Mouse (Mus musculus): ENCODE results near the gene Sema7a. TPM values are rescaled to one million over a fixed set of nuclear protein-coding genes. Genes with fewer than 3 reads are reported as not detected.
A peak's percentile ranks its signal among the peaks of the same experiment; 100 is the strongest.

The Sema7a gene
- polyA plus RNA-seq, 1 experiment from 2014 or later: 1.6 TPM

DNA sequence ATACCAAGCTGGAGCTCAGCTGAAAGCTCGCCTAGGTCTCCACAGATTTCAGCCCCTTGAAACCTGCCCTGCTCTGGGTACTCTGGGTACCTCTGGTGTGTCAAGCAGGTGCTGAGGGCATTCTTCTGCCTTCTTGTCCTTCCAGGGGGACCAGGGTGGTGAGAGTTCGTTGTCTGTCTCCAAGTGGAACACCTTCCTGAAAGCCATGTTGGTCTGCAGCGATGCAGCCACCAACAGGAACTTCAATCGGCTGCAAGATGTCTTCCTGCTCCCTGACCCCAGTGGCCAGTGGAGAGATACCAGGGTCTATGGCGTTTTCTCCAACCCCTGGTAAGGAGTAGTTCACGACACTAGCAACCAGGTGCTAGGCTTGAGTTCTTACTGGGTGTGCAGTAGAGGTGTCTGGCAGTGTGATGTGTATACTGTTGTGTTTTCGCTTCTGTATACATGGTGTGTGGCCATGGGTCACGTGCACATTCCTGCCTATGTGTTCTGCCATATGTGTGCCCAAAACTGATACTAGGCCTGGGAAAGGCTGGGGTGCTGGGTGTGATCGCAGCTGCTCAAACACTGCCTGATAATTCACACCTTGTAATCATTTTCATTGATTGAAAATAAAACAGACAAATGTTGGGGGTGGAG lies 16.4 kb downstream of the Sema7a start:
- WGBS: 87% methylated on average over 9 of the region's 9 CpGs
- Histone ChIP-seq H3K27me3 (ENCODE audit: insufficient read depth, poor library complexity, severe bottlenecking) (peaks cover 6% of the 10 kb centered on the region; the same call in 1 of the 2 replicates), H3K27ac (no peak overlapping the region)

DNA sequence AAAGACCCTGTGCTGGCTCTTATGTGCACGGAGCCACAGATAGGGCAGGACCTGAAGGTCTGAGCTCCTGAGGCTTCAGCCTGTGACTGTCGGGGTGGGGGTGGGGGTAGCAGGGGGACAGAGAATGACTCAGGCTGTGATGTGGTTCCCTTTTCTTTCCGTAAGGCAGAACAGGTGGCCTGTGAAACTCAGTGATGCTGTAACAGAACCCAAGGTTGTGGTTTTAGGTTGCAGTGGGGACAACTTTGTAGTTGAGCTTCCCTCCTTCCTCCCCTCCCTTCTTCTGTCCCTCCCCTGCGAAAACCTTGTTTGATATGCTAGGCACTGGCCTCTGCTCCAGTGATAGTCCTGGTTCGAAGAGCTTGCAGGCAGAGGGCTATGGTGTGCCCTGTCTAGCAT lies 16.9 kb downstream of the Sema7a start:
- no peak for DNase-seq (ENCODE audit: low spot score)
- Histone ChIP-seq H3K4me1 (replicated peaks) (peaks cover 35% of the 10 kb centered on the region), H3K27ac (no peak overlapping the region), H3K36me3 (peaks cover 36% of the 10 kb centered on the region), H3K9me3 (no peaks in the 10 kb centered on the region), H3K4me3 (no peak overlapping the region), H3K27me3 (ENCODE audit: insufficient read depth, poor library complexity, severe bottlenecking) (peaks cover 1% of the 10 kb centered on the region; the same call in 1 of the 2 replicates)
- 81% methylated on average over 5 of the region's 5 CpGs for WGBS

More for the DNA sequence above, 16.4 kb downstream of the Sema7a start:
- DNase-seq (ENCODE audit: low spot score): no peak
- Histone ChIP-seq H3K4me3 (no peak overlapping the region), H3K36me3 (peaks cover 33% of the 10 kb centered on the region), H3K4me1 (replicated peaks) (peaks cover 36% of the 10 kb centered on the region), H3K9me3 (no peaks in the 10 kb centered on the region)

DNA sequence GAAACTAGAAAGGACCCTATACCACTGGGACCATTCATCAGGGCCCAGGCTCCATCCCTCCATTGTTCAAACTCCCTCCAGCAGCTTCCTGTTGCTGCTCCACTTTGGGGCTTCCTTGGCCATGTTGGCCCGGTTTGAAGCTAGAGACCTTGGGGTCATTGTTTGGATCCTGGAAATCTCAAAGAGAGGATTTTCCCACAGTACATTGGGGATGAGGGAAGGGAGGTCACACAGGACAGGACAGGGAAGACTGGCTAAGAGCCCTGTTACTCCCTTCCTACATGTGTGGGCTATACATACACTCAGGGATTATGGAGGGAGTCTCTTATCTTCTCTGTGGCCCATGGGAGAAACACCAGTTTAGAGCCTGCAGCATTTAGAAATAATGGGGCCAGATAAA lies 18.7 kb downstream of the Sema7a start:
- DNase-seq (ENCODE audit: low spot score): no peak
- Histone ChIP-seq H3K36me3 (peaks cover 36% of the 10 kb centered on the region), H3K27ac (no peak overlapping the region), H3K9me3 (no peaks in the 10 kb centered on the region), H3K4me3 (no peak overlapping the region), H3K27me3 (ENCODE audit: insufficient read depth, poor library complexity, severe bottlenecking) (no peaks in the 10 kb centered on the region; the same call in 1 of the 2 replicates), H3K4me1 (replicated peaks) (peaks cover 31% of the 10 kb centered on the region)
- 83% methylated on average over 1 of the region's 1 CpGs for WGBS

DNA sequence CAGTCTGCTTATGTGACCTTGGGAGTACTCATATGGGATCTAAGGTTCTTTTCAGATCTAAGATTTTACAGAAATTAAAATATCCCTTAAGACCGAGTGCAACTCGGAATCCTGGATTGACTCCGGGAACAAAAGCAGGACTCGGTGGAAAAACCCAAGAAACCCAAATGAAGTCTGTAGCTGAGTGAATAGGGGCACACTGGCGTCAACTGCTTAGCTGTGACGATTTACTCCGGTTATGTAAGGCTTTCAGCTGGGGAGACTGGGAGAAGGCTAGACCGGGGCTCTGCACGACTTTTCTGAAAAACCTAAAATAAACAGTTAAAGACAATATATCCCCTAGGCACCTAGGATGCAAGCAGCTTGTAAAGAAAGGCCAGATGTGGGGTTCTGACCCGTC lies 19.5 kb downstream of the Sema7a start:
- H3K27me3 ChIP-seq (ENCODE audit: insufficient read depth, poor library complexity, severe bottlenecking): no peaks in the 10 kb centered on the region; the same call in 1 of the 2 replicates
- no peak overlapping the region for H3K4me3 ChIP-seq
- H3K9me3 ChIP-seq: no peaks in the 10 kb centered on the region
- peaks cover 36% of the 10 kb centered on the region for H3K36me3 ChIP-seq
- peaks cover 32% of the 10 kb centered on the region for H3K4me1 ChIP-seq (replicated peaks)
- 75% methylated on average over 10 of the region's 10 CpGs for WGBS
- H3K27ac ChIP-seq: no peak overlapping the region
- DNase-seq (ENCODE audit: low spot score): no peak

DNA sequence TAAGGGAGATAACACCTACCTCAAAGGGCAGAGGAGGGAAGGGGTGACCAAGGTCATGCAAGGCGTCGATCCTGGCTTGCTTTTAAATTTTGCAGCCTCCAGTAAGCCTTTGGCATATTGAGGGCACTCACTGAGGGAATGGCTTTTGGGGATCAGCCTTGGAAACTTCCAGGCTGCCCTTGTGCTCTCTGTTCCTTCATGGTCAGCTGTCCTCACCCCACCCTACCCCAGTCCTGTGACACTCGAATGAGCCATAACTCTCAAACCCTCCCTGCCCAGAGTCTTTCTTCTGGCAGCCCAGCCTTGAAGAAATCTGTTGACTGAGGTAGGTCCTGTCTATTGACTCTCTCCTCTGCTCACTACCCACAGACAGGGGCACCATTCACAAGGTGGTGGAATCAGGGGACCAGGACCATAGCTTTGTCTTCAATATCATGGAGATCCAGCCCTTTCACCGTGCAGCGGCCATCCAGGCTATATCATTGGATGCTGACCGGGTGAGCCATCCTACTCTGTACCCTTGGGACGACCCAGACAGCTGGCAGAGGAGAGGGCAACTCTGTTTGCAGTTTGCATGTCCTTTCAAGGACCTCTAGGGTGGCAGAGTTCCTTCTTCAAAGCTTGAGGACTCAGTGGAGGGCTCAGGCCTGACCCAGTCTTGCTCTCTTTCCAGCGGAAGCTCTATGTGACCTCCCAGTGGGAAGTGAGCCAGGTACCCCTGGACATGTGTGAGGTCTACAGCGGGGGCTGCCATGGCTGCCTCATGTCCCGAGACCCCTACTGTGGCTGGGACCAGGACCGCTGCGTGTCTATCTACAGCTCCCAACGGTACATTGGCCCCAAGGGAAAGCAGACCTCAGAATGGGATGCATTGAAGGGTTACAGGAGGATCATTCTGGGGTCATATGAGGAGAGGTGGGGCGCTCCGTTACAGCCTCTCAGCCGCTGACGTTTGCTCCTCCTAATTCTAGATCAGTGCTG lies 20.3 kb downstream of the Sema7a start:
- 88% methylated on average over 17 of the region's 17 CpGs for WGBS

DNA sequence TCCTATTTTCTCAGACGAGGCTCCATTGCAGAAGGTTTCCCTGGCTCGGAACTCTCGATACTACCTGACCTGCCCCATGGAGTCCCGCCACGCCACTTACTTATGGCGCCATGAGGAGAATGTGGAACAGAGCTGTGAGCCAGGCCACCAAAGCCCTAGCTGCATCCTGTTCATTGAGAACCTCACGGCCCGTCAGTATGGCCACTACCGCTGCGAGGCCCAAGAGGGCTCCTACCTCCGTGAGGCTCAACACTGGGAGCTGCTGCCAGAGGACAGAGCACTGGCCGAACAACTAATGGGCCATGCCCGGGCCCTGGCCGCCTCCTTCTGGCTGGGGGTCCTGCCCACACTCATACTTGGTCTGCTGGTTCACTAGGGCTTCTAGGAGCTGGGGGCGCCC lies 21.3 kb downstream of the Sema7a start:
- H3K27me3 ChIP-seq (ENCODE audit: insufficient read depth, poor library complexity, severe bottlenecking): no peaks in the 10 kb centered on the region; the same call in 1 of the 2 replicates
- no peak overlapping the region for H3K4me3 ChIP-seq
- 88% methylated on average over 15 of the region's 15 CpGs for WGBS
- H3K27ac ChIP-seq: peak overlapping the region; percentile 36
- peaks cover 36% of the 10 kb centered on the region for H3K4me1 ChIP-seq (replicated peaks)
- H3K36me3 ChIP-seq: peaks cover 33% of the 10 kb centered on the region
- no peak for DNase-seq (ENCODE audit: low spot score)
- H3K9me3 ChIP-seq: no peaks in the 10 kb centered on the region

More for the DNA sequence above, 20.3 kb downstream of the Sema7a start:
- Histone ChIP-seq H3K27me3 (ENCODE audit: insufficient read depth, poor library complexity, severe bottlenecking) (no peaks in the 10 kb centered on the region; the same call in 1 of the 2 replicates), H3K4me3 (no peak overlapping the region), H3K36me3 (peaks cover 36% of the 10 kb centered on the region), H3K27ac (no peak overlapping the region), H3K9me3 (no peaks in the 10 kb centered on the region), H3K4me1 (replicated peaks) (peaks cover 37% of the 10 kb centered on the region)
- no peak for DNase-seq (ENCODE audit: low spot score)

DNA sequence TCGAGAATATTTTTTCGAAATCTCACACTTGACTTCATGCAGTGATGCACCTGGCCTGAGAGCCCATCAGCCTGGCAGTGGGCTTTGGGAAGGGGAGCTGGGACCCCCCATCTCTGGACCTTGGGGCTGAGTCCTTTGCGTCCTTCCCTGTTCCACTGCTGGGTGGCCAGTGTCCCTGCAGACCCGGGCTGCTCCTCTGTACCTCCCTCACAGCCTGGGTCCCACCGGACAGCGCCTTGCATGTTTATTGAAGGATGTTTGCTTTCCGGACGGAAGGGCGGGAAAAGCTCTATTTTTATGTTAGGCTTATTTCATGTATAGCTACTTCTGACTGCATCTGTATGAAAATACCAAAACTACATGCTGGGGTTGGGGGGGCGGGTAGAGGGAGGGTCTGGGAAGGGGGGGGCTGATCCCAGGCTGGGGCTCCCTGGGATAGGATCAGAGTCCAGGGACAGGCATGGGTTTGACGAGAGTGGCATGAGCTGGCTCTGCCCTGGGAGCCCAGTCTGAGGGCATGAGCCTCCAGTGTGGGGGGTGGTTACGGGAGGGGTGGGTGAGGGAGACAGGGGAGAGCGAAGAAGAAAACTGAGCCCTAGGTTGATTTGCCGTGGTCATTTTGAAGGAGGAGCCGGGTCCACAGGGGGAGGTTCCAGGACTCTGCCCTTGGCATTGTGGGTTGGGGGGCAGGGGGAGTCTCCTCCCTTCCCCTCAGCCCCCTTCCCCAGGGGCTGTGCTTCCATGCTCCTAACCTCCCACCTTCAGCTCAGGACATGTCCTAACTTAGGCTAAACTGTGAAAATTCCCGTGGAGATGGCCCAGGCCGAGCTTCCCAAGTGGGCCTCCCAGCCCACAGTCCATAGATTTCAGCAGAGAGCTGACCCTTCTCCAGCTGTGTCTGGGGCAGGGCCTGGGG lies 22.2 kb downstream of the Sema7a start:
- Histone ChIP-seq H3K36me3 (peaks cover 24% of the 10 kb centered on the region), H3K27ac (peak overlapping the region; percentile 50), H3K9me3 (no peaks in the 10 kb centered on the region), H3K4me3 (no peak overlapping the region), H3K27me3 (ENCODE audit: insufficient read depth, poor library complexity, severe bottlenecking) (no peaks in the 10 kb centered on the region; the same call in 1 of the 2 replicates), H3K4me1 (replicated peaks) (peaks cover 36% of the 10 kb centered on the region)
- 65% methylated on average over 17 of the region's 17 CpGs for WGBS
- no peak for DNase-seq (ENCODE audit: low spot score)

DNA sequence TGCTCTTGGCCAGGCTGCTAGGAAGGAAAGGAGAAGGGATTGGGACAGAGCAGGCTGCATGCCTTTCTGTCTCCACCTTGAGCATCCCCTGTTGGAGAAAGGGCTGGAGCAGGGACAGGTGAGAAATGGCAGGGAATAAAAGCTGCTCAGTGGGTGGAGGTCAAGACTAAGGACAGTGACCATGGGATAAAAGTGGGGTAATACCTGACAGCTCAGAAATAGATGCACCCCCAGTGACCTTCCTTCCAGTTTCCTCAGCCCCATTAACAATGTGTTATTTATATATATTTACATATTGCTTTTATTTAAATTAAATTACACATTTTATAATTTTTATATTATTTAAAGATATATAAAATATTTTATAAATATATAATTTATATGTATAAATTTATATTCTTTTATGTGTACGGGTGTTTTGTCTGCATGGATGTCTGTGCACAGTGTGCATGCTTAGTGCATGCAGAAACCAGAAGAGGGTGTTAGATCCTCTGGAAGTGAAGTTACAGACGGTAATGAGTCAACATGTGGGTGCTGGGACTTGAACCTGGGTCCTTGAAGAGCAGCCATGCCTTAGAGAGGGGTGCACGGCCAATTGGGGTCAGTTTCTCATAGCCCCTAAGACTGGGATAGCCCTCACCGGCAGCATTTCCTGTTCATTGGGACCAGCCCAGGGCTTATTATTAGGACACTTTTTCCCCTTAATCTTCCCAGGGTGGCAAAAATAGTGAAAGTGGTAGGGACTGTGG lies 23.5 kb downstream of the Sema7a start:
- no peak overlapping the region for H3K27ac ChIP-seq
- WGBS: 93% methylated on average over 4 of the region's 4 CpGs
- DNase-seq (ENCODE audit: low spot score): no peak
- H3K9me3 ChIP-seq: no peaks in the 10 kb centered on the region
- H3K27me3 ChIP-seq (ENCODE audit: insufficient read depth, poor library complexity, severe bottlenecking): no peaks in the 10 kb centered on the region; the same call in 1 of the 2 replicates
- H3K4me3 ChIP-seq: no peak overlapping the region
- H3K36me3 ChIP-seq: peaks cover 14% of the 10 kb centered on the region
- peaks cover 41% of the 10 kb centered on the region for H3K4me1 ChIP-seq (replicated peaks)

DNA sequence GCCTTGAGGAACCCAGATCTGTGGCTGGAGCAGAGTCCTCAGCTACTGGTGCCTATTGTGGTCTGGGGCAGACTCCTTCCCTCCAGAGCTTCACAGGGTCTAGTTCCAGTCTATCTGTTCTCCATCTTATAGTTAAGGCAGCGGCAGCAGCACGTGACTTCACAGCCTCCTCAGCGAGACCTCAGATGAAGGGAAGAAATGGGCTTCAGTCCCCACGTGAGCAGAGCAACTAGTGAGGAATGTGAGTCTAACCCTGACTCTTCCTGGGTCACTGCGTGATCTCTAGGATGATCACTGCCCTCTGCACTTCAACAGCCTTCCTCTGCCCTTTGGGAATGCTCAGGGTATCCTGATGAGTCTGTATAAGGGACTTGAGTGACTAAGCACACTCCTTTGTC lies 24.1 kb downstream of the Sema7a start:
- H3K27ac ChIP-seq: peak overlapping the region; percentile 46; the same call in 1 of the 2 replicates
- 81% methylated on average over 5 of the region's 5 CpGs for WGBS
- H3K27me3 ChIP-seq (ENCODE audit: insufficient read depth, poor library complexity, severe bottlenecking): no peaks in the 10 kb centered on the region; the same call in 1 of the 2 replicates
- no peaks in the 10 kb centered on the region for H3K9me3 ChIP-seq
- DNase-seq (ENCODE audit: low spot score): no peak
- no peak overlapping the region for H3K4me3 ChIP-seq
- peaks cover 41% of the 10 kb centered on the region for H3K4me1 ChIP-seq (replicated peaks)
- H3K36me3 ChIP-seq: peaks cover 13% of the 10 kb centered on the region

DNA sequence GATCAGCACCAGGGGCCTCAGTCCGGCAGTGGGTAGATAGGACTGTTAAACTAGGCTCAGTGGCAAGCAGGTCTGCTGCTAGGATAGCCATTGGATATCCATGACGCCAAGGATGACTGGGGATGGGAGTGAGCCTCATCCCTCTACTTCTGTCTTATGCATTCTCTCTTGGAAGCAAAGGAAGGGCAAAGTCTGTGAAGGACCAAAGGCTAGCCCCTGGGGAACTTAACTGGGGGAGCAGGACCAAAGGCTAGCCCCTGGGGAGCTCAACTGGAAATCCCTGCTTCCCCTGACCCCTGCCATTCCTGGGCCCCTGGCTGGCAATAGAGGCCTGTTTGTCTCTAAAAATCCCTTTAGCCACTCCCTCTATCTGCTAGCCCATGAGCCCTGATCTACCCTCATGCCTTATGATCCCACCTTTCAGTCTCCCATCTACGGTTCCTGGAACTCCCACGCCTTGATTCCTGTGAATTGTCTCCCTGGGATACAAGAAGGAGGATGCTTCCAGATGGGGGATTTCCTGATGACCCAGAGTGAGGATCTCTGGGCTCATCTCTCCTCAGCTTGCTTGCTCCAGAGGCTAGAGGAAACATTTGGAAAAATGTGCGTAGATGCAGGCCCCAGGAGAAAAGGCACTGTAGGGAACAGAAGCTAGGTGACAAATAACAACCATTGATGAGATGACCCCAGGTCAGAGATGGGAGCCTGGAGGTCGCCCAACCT lies 24.8 kb downstream of the Sema7a start:
- Histone ChIP-seq H3K36me3 (peaks cover 13% of the 10 kb centered on the region), H3K27me3 (ENCODE audit: insufficient read depth, poor library complexity, severe bottlenecking) (no peaks in the 10 kb centered on the region; the same call in 1 of the 2 replicates), H3K9me3 (no peaks in the 10 kb centered on the region), H3K27ac (peak overlapping the region; percentile 46; the same call in 1 of the 2 replicates), H3K4me1 (replicated peaks) (peaks cover 43% of the 10 kb centered on the region), H3K4me3 (no peak overlapping the region)
- 70% methylated on average over 6 of the region's 6 CpGs for WGBS
- DNase-seq (ENCODE audit: low spot score): no peak

Data from hindbrain, embryonic 10.5 days (tissue).